Mouse (Mus musculus): ENCODE measurements around the gene Rasal2. TPM values are rescaled to one million over a fixed set of nuclear protein-coding genes. Genes with fewer than 3 reads are reported as not detected.

The Rasal2 gene
- polyA plus RNA-seq (2012; rRNA removed): 1.5 and 2.6 TPM in 2 replicates

DNA sequence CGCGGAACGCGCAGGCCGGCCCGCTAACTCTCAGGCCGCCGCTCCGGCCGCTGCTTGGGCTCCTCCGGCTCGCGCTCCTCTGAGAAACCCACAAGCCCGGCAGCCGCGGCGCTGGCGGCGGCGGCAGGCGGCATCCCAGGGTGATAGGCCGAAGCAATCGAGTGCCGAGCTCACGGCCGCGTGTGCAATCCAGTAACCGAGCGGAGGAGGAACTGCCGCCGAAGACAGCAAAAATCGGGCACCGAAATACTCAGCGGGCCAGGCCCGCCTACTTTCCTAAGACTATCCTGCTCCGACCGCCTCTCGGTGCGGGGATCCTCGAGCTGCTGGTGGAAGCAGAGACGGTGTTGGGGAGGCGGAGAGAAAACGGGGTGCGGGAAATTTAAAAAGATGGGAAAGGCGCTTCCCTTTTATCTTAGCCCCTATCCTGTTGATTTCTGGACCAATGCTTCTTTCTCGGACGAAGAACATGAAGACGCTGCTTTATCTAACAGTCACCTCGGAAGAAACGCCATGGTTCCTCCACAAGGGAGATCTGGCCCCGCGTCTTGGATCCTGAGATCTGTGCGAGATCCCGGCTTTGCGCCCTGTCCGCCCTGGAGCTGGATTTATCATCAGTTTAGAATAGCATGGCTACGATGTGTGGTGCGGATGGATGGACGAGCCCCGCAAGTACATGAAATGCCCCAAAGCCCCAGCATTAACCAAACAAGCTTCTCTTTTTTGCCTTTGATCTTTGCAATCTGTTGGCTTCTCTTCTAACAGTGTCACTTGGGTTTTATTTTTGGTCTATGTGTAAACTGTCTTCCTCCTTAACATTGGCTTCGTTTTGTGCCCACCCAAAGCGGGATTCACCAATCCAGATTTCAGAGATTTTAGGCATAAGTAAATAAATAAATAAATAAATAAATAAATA is at the start of gene Rasal2:
Gene Rasal2 (minus strand): TSS at position 142 of the 916 bp plus-strand sequence.
- 2% methylated on average over 62 of the region's 62 CpGs for WGBS
- peak; percentile 81 for DNase-seq (ENCODE audit: low read depth, low spot score)

GRCm38 (mm10) chr1:157461276-157461675 is 48.9 kb upstream of the Rasal2 start:
- DNase-seq (ENCODE audit: low read depth, low spot score): no peak
- WGBS: 90% methylated on average over 5 of the region's 5 CpGs

GRCm38 (mm10) chr1:157459904-157460303 is 47.5 kb upstream of the Rasal2 start:
- WGBS: 84% methylated on average over 5 of the region's 5 CpGs
- DNase-seq (ENCODE audit: low read depth, low spot score): no peak

GRCm38 (mm10) chr1:157458421-157459208 is 46.2 kb upstream of the Rasal2 start, which contains the start of gene Cryzl2:
Gene Cryzl2, plus strand, starts transcription at chr1:157458577.
- WGBS: 23% methylated on average over 27 of the region's 29 CpGs
- peak; percentile 42 for DNase-seq (ENCODE audit: low read depth, low spot score)

DNA sequence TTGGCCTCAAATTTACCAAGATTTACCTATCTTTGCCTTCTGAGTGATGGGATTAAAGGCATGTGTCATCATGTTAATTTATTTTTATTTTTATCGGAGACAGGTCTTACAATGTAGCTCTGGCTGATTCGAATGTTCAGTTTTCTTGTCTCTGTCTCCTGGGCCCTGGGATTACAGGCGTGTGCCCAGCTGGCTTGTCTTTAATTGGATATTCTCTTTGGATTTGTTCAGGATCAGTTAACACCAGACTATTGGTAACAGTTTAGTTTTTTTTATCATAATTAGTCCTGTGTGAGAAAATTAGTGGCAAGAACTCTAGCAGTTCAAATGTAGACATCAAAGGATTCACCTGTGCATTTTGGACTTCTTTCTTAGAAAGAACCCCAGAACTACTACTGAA is 45.4 kb upstream of the Rasal2 start:
- WGBS: 93% methylated on average over 3 of the region's 3 CpGs
- no peak for DNase-seq (ENCODE audit: low read depth, low spot score)

DNA sequence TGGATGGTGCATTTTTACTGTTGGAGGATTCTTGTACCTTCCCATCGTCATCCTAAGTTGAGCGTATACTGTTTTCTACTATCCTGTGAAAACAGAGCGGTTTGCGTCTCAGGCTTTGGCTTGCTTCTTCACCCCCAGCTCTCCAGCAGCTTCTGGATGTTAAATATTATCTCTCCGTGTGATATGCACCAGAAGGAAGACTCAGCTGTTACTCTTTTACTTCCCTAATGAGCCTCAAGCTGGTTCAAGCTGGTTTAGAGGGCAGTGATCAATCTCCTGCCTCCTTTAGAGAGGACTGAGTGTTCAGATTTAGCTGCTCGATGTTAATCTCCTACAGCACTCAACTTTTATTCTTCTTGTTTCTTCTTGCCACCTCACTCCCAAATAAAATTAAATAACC is 42.5 kb upstream of the Rasal2 start:
- 75% methylated on average over 6 of the region's 6 CpGs for WGBS
- no peak for DNase-seq (ENCODE audit: low read depth, low spot score)

- WGBS: 82% methylated on average over 5 of the region's 5 CpGs
- no peak for DNase-seq (ENCODE audit: low read depth, low spot score)
Measured at GRCm38 (mm10) chr1:157452759-157453549, 40.6 kb upstream of the Rasal2 start.

DNA sequence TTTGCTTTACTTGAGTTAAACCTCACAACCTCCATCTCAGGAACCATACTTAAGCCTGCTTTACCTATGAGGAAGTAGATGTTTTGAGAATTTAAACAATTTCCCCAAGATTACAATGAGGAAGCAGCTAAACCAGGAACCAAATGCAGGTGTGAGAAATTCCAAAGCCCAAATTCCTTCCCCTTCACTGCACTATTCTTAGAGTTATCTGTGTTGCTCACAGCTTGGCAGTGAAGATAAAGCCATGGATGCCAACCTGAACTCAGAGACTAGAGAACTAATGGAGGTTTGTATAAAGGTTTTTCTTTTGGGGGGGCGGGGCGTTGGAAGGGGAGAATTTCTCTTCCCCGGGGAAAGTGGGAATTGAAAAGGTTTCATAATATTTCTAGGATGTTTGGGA is 39.9 kb upstream of the Rasal2 start:
- DNase-seq (ENCODE audit: low read depth, low spot score): no peak
- WGBS: 83% methylated on average over 3 of the region's 3 CpGs

- WGBS: 45% methylated on average over 21 of the region's 21 CpGs
- no peak for DNase-seq (ENCODE audit: low read depth, low spot score)
Measured at GRCm38 (mm10) chr1:157449981-157450636, 37.7 kb upstream of the Rasal2 start.

- DNase-seq (ENCODE audit: low read depth, low spot score): no peak
- WGBS: 33% methylated on average over 10 of the region's 10 CpGs
Measured at GRCm38 (mm10) chr1:157449532-157449931, 37.1 kb upstream of the Rasal2 start.

DNA sequence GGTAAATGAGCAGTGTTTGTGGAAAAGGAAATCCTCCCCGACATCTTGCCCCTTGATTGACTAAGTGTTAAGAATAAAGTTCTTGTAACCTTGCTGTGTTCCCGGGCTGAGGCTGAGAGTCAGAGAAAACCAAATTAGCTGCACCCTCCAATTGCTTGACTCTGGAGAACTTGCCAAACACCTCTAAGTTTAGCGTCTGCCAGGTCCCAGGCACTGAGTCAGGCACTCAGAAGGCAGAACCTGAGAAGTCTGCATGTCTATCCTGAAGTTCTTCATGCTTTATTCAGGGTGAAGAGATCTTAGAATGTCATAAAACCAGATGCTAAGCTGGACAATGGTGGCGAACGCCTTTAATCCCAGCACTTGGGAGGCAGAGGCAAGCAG is 36.4 kb upstream of the Rasal2 start:
- DNase-seq (ENCODE audit: low read depth, low spot score): no peak
- WGBS: 71% methylated on average over 5 of the region's 5 CpGs

- 37% methylated on average over 7 of the region's 7 CpGs for WGBS
- no peak for DNase-seq (ENCODE audit: low read depth, low spot score)
Measured at GRCm38 (mm10) chr1:157448164-157448804, 35.9 kb upstream of the Rasal2 start.

GRCm38 (mm10) chr1:157447142-157447541 is 34.7 kb upstream of the Rasal2 start:
- DNase-seq (ENCODE audit: low read depth, low spot score): no peak
- 47% methylated on average over 4 of the region's 4 CpGs for WGBS

GRCm38 (mm10) chr1:157446325-157446724 is 33.9 kb upstream of the Rasal2 start:
- 56% methylated on average over 7 of the region's 7 CpGs for WGBS
- DNase-seq (ENCODE audit: low read depth, low spot score): peak; percentile 22

- no peak for DNase-seq (ENCODE audit: low read depth, low spot score)
- WGBS: 90% methylated on average over 6 of the region's 6 CpGs
Measured at GRCm38 (mm10) chr1:157445398-157445910, 33.1 kb upstream of the Rasal2 start.

- 67% methylated on average over 13 of the region's 13 CpGs for WGBS
- no peak for DNase-seq (ENCODE audit: low read depth, low spot score)
Measured at GRCm38 (mm10) chr1:157444632-157445300, 32.4 kb upstream of the Rasal2 start.

DNA sequence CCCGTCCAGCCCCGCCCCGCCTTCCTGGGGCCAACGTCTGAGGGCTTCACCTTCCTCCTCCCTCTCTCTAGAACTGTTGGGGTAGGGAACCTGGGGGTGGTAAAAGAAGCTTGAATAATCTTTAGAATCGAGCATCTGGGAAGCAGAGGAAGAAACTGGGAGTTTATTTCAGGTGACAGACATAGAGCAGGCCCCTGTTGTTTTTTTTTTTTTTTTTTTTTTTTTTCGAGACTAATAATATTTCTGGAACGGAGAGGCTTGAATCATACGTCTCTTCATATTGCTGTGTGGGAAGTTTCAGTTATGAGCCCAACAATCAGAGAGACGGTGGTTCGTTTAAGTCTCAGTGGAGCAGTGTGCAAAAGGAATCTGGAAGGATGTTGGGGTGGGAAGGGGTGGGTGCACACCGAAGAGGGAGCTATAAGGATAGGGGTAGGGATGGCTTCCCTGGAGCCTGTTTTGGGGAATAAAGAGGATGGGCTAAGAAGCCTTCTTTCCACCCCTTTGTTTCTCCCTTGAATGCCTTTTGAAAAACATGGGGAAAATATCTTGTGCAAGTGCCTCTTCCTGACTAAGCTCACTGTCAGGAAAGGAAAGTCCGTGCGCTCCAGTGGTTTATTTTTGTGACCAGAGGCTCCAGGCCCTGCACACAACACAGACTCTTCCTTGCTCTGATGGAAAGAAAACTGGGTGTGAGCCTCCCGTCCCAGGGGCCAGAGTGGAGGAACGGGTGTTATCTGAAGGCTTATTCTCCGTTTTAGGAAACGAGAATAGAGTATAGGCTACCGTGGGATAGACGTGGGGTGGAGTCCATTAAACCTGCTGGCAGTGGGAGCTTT is 31.5 kb upstream of the Rasal2 start:
- 43% methylated on average over 19 of the region's 19 CpGs for WGBS
- DNase-seq (ENCODE audit: low read depth, low spot score): no peak

Measured in large intestine, adult 2 months (tissue).